Mouse (Mus musculus) spleen, postnatal 14 days (tissue): ENCODE data around the gene Ins2.

Source experiments
- DNase-seq, 2 experiments: peaks; one replicate each; pipeline ENCODE4 v3.0.0; 2021 to 2022; ENCODE audit warnings: low spot score in 2 of 2

Gene Ins2

DNA sequence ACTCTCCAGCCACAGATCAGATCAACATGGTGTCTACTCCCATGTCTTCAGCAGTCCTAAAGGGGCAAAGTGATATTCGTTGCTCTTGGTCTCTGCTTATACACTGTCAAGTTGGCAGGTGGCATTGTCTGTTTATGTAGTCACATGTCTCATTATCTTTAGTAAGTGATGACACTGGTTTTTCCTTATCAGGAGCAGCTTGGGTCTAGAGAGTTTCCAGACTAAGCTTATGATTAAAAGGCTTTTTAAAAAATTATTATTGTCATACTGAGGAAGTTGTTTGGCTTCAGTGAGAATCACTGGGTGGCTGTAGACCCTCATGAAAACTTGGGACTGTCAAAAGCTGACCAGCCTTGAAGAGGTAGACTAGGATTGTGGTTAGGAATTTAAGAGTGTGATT lies at the start of gene Ins2:
Gene Ins2, minus strand, starts transcription at position 101 of the 400 bp plus-strand sequence.
- DNase-seq, result no peak

- no peak for DNase-seq
These were observed 49.6 kb upstream of the Ins2 start for GRCm38 (mm10) chr7:142792650-142793275.

- no peak for DNase-seq
These were observed 46.5 kb upstream of the Ins2 start for GRCm38 (mm10) chr7:142789667-142790066.

DNA sequence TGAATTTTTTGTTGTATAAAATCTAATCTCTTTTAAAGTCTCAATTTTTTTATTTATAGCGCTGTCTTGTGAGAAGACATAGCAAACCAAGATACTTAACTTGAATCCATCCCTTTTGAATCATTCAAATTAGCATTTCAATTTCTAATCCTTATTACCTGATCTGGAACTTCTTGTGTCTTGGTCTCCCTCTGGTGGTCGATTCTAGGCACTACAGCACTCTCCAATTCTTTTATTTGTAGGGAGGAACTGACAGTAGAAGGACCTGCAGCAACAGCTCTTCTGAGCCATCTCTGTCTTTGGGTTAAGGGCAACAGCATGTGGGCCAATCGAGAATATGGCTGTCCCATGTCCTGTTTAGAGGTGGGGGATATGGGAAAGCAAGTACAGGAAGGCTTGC lies 5.4 kb downstream of the Ins2 start:
- DNase-seq, result no peak

DNA sequence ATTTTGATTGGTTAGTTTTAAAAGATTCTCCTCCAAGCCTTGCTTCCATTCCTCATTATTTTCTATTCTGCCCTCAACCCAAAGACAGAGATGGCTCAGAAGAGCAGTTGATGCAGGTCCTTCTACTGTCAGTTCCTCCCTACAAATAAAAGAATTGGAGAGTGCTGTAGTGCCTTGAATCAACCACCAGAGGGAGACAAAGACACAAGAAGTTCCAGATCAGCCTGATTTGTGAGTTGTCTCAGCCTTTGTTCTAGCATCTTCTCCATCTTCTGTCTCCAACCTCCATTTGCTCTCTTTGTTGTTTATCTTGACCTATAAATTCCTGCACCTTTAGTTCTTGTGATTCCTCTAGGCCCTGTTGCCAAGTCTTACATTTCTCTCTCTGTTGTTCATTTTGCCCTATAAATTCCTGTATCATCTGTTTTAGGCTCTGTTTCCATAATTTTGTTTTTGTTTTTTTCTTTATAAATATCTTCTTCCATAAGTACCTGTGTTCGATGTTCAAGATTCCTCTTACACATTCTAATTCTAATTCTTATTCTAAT lies 6.2 kb downstream of the Ins2 start:
- DNase-seq, result no peak

GRCm38 (mm10) chr7:142725973-142726372 lies 17.2 kb downstream of the Ins2 start:
- no peak for DNase-seq

DNA sequence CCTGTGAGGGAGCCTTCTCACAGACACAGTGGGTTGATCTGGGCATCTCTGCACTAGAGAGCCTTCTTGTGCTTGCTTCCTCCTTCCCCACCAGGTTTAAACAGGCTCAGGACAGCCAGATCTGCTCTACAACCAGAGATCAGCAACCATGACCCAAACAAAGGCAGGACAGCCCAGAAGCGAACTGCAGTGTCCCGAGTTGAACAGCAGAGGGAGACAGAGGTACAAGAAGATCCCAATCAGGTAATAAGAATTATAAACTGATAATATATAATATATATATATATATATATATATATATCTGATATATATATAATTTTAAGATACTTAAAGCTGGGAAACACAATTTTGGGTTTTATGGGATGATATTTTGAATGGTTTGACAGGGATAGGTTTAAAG lies 22.5 kb downstream of the Ins2 start:
- DNase-seq, result no peak

DNA sequence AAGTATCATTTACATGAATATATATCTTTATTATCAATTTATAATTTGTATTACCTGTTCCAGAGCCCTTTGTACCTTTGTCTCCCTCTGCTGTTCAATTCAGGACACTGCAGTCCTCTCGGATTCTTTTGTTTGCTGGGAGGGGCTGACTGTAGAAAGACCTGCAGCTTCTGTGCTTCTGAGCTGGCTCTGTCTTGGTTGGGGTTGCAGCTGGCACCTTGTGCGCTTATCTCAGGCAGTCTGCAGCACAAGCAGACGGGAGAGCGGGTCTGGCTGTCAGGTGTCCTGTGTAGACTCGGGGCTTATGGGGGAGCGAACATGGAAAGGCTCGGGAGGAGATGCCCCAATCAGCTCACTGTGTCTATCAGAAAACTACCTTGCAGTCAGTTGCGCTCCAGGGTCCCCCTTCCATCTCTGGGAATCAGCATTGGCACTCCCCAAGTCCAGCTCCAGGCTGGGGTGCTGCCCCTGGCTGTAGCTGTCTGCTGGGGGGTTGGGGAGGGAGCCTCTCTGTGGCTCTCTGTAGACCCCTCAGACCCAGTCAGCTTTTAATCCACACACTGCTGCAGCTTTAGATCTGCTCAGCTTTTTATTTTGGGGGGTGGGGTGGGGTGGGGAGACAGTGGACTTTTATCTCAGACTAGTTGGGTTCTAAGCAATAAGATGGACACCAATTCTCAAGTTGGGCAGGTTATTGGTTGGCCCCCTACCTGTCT lies 28.2 kb downstream of the Ins2 start:
- DNase-seq, result peak in 1 of 2 experiments; percentile 14

DNA sequence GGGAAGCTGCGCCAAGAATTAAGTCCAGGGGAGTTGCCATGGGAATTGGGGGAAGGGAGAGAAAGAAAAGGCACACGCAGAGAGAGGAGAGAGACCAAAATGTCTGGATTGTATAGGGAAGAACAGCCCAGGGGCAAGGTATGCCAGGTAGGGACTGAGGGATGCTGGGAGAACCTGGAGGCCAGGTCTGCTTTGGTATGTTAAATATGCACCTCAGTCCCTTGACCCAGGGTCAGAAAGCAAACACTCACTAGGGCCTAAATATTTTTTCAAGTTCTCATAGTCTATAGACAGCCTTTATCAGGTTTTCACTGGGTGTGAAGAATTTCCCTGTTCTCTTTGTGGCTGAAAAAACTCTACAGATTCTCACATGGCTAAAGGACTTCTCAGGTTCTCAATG lies 36.3 kb downstream of the Ins2 start:
- DNase-seq, result no peak

GRCm38 (mm10) chr7:142699334-142699860 lies 43.8 kb downstream of the Ins2 start:
- DNase-seq, result no peak

DNA sequence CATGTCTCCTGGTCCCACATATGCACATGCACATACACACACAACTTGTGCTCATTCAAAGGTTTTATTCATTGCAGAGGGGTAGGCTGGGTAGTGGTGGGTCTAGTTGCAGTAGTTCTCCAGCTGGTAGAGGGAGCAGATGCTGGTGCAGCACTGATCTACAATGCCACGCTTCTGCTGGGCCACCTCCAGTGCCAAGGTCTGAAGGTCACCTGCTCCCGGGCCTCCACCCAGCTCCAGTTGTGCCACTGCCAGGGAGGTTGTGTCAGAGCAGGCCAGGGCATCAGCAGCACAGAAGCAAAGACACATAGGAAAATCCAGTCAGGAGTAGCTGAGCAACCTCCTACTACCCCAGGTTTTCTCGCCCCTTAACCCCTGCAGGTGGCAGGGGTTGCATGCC lies 64.6 kb downstream of the Ins2 start:
- DNase-seq, result no peak

DNA sequence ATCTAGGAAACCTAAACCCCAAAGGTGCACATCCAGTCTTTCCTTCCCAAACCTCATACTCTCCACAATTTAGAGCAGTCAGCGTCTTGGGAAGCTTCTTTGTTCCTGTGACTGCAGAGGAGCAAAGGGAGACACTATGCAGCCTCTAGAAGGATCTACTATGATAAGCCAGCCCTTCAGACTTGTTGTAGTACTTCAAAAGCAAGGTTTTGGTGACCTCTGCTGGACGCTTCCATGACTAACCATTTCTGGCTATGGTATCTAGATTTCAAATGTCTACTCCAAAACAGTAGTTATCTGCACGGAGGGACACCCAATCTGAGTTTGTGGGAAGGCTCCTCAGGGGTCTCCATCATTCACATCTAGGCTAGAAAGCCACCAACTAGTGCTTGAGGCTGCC lies 67.5 kb downstream of the Ins2 start:
- DNase-seq, result peak in 1 of 2 experiments; percentile 32

DNA sequence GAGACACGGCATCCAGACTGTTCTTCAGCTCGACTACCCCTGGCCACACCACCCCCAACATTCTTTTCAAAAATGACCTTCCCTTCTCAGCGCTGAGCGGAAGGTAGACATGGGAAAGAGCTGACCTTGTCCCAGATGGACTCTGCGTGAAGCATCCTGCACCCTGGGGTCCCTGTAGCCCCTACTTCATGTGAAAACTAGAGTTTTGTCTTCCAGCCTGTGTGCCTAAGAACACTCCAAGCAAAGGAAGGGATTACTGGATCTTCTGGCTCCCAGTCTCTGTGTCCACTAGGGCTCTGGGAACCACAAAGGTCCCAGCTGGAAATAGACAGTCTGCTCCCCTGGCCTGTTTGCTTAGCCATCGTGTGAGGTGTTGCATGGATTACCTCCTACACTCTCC lies 68.0 kb downstream of the Ins2 start:
- no peak for DNase-seq

DNA sequence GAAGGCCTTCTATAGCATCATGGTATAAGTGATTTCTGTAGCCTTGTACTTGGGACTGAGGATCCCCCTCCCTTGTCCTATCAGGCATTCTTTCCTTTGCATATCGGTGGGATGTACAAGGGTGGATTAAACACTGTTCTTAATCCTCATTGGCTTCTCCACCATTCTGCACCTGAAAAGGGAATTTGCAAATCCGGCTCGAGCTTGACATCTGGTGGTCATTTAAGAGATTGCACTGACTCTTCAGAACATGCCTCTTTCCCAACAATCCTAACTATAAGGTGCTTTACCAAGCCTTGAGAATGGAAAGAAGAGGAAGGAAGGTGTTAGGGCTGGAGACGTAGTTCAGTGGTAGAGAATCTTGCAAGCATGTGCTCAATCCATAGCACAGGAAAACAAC lies 71.1 kb downstream of the Ins2 start:
- DNase-seq, result no peak

- no peak for DNase-seq
These were observed 72.1 kb downstream of the Ins2 start for GRCm38 (mm10) chr7:142671067-142671466.

- no peak for DNase-seq
These were observed 73.2 kb downstream of the Ins2 start, which contains the start of gene Gm49394 for GRCm38 (mm10) chr7:142669751-142670625. Gm49394 (minus strand) TSS chr7:142669942.

DNA sequence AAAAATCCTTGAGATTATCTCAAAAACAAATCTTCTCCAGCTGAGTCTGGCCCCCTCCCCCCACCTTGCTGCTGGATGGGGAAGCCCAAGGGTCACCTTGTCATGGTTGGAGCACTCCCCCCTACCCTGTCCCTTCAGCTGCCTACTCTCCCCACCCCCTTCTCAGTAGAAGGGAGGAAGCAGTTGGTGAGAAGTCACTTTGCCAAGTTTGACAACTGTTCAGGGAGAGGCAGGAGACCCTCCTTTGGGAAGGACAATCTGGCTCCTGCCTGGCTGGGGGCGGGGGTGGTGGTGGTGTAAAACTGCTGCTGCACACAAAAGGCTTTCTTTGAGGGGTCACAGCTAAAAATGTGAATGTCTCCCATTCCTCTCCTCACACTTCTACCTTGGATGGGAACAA lies 74.9 kb downstream of the Ins2 start:
- no peak for DNase-seq

DNA sequence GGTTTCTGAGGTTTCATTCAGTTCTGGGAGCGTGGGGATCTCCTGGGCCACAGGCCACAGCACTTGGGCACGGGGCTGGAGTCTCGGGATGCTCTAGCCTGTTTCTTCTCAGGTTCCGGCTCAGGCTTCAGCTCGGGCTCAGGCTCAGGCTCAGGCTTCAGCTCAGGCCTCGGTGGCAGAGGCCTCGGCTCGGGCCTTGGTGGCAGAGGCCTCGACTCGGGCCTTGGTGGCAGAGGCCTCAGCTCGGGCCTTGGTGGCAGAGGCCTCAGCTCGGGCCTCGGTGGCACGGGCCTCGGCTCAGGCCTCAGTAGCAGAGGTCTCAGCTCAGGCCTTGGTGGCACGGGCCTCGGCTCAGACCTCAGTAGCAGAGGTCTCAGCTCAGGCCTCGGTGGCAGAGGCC lies 75.7 kb downstream of the Ins2 start:
- DNase-seq, result no peak

DNA sequence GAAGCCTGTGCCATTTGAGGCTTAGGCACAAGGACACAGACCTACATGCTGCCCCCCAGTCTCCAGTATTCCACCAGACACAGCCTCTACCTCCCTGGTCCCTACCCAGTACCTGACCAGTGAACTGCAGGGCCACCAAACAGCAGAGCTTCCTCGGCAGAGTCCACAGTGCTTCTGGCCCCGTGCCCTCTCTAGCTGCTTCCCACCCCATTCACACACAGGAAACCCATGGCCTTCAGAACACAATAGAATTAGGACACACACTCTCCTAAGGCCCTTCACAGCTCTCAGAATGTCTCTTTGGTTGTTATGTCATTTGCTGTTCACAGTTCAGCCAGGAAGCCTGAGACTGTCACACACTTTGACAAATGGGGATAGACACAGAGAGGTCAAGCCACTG lies 76.5 kb downstream of the Ins2 start, which contains the start of gene Igf2:
Gene Igf2, minus strand, starts transcription at position 158 of the 400 bp plus-strand sequence.
- DNase-seq, result no peak

GRCm38 (mm10) chr7:142666109-142666508 lies 77.1 kb downstream of the Ins2 start:
- no peak for DNase-seq

- no peak for DNase-seq
These were observed 77.8 kb downstream of the Ins2 start for GRCm38 (mm10) chr7:142665364-142665763.

DNA sequence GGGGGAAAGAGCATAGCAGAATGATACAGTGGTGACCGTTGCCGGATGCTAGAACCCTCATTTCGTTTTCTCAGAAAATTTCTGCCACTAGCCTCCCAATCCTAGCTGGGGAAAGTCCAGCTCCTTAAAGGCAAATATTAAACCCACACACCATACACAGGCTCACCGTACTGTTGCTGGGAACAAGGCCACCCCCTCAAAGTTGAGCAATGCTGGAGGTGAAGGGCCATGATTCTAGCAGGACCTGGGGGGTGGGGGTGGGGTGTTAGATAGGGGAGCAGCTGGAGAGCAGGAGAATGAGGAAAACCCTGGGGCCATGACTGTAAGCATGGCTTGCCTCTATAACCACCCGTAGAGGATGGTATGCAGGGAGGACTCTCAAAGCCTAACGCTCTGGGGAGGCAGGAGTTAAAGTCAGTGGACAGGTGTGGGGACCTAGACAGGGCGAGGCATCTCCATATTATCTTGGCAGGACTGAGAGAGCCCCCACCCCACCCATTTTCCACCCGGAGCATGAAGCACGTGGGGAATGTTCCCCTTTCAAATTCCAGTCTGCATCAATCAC lies 78.6 kb downstream of the Ins2 start:
- no peak for DNase-seq
